Mouse (Mus musculus) neural tube, embryonic 11.5 days (tissue): ENCODE measurements around the gene Dst. TPM values are rescaled to one million over a fixed set of nuclear protein-coding genes. Genes with fewer than 3 reads are reported as not detected.

Experiments used
- ATAC-seq: fragments of 200-750 bp; cut with Nextera tagmentation; 2 replicates; pipeline ENCODE4 v1.8.0; 2017; ENCODE audit warnings: moderate number of reproducible peaks, mild to moderate bottlenecking, moderate TSS enrichment, moderate library complexity; ENCODE audit not compliant: insufficient read depth, low FRiP score, low TSS enrichment
- DNase-seq: peaks from one replicate; pipeline ENCODE4 v3.0.0-alpha.2; 2015; ENCODE audit warnings: low spot score
- H3K27ac ChIP-seq: fragments of 300-500 bp; sonication (generic); 2 replicates; pipeline ENCODE4 v1.5.1; 2014; ENCODE audit warnings: low read depth, mild to moderate bottlenecking, low read length
- H3K27me3 ChIP-seq: fragments of 300-500 bp; sonication (generic); 2 replicates; pipeline ENCODE4 v1.6.1; 2014; ENCODE audit warnings: mild to moderate bottlenecking, low read length, mixed read lengths; ENCODE audit not compliant: control insufficient read depth, insufficient read depth
- H3K36me3 ChIP-seq: fragments of 300-500 bp; sonication (generic); 2 replicates; pipeline ENCODE4 v1.6.1; 2014; ENCODE audit warnings: mild to moderate bottlenecking, low read length, moderate library complexity, mixed read lengths; ENCODE audit not compliant: control insufficient read depth, insufficient read depth
- H3K4me1 ChIP-seq: fragments of 300-500 bp; sonication (generic); 2 replicates; pipeline ENCODE4 v1.6.1; 2014; ENCODE audit warnings: low read length, mixed read lengths; ENCODE audit not compliant: control insufficient read depth, insufficient read depth
- H3K4me2 ChIP-seq: fragments of 300-500 bp; sonication (generic); 2 replicates; pipeline ENCODE4 v1.6.1; 2014; ENCODE audit warnings: low read depth, mild to moderate bottlenecking, moderate library complexity
- H3K4me3 ChIP-seq: fragments of 300-500 bp; sonication (generic); 2 replicates; pipeline ENCODE4 v1.5.1; 2014; ENCODE audit warnings: low read depth, low read length
- H3K9ac ChIP-seq: fragments of 300-500 bp; sonication (generic); 2 replicates; pipeline ENCODE4 v1.6.1; 2014; ENCODE audit warnings: mild to moderate bottlenecking, low read length
- H3K9me3 ChIP-seq: fragments of 300-500 bp; sonication (generic); 2 replicates; pipeline ENCODE4 v1.6.1; 2016; ENCODE audit warnings: low read length; ENCODE audit not compliant: control insufficient read depth
- WGBS: fragments of 180-500 bp; shearing (Covaris S2); extraction: QIAGEN DNeasy Blood & Tissue Kit; methylation state at CpG from one replicate; pipeline ENCODE4 v1.1.7; 2014; 5-methylcytosine and 5-hydroxymethylcytosine counted together
- polyA plus RNA-seq: library from polyadenylated mRNA; unstranded; fragments of >200 nt; fragmentation: Nextera tagmentation; extraction: Ambion mirVana; gene quantifications from 2 replicates; pipeline ENCODE4 v1.2.1, GENCODE M21; 2014

Dst gene
- polyA plus RNA-seq, 1 experiment from 2014 or later, result 46.2 TPM

DNA sequence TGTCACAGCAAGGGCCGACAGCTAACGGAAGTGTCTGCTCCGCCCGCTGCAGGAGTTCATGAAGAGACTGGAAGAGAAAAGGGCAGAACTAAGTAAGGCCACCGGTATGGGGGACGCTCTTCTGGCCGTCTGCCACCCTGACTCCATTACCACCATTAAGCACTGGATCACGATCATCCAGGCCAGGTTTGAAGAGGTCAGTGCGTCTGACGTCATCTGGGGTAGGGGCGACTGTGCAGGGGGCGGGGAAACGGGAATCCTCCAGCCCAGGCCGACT, 381.4 kb downstream of the Dst start:
- Histone ChIP-seq H3K36me3 (peaks cover 16% of the 10 kb centered on the region), H3K4me2 (no peak overlapping the region), H3K27me3 (no peaks in the 10 kb centered on the region), H3K4me1 (no peaks in the 10 kb centered on the region), H3K4me3 (no peak overlapping the region), H3K9ac (no peak overlapping the region), H3K9me3 (no peaks in the 10 kb centered on the region), H3K27ac (no peak overlapping the region)
- DNase-seq, result no peak
- 91% methylated on average over 14 of the region's 14 CpGs for WGBS
- ATAC-seq, result no peak

GRCm38 (mm10) chr1:34290321-34290720, 382.3 kb downstream of the Dst start:
- no peak overlapping the region for H3K9ac ChIP-seq
- no peaks in the 10 kb centered on the region for H3K4me1 ChIP-seq
- H3K27ac ChIP-seq, result no peak overlapping the region
- peaks cover 16% of the 10 kb centered on the region for H3K36me3 ChIP-seq
- no peaks in the 10 kb centered on the region for H3K9me3 ChIP-seq
- DNase-seq (no peak), ATAC-seq (no peak)
- H3K4me2 ChIP-seq, result no peak overlapping the region
- no peaks in the 10 kb centered on the region for H3K27me3 ChIP-seq
- WGBS, result 94% methylated on average over 12 of the region's 12 CpGs
- H3K4me3 ChIP-seq, result no peak overlapping the region

GRCm38 (mm10) chr1:34293198-34293597, 385.2 kb downstream of the Dst start:
- WGBS, result 89% methylated on average over 14 of the region's 14 CpGs
- no peaks in the 10 kb centered on the region for H3K9me3 ChIP-seq
- ATAC-seq (no peak), DNase-seq (no peak)
- no peak overlapping the region for H3K4me2 ChIP-seq
- no peak overlapping the region for H3K9ac ChIP-seq
- H3K4me1 ChIP-seq, result no peaks in the 10 kb centered on the region
- H3K4me3 ChIP-seq, result no peak overlapping the region
- H3K27ac ChIP-seq, result no peak overlapping the region
- no peaks in the 10 kb centered on the region for H3K27me3 ChIP-seq
- peaks cover 18% of the 10 kb centered on the region for H3K36me3 ChIP-seq

- Histone ChIP-seq H3K36me3 (peaks cover 8% of the 10 kb centered on the region; the same call in 1 of the 2 replicates), H3K9me3 (no peaks in the 10 kb centered on the region), H3K9ac (no peak overlapping the region), H3K27me3 (no peaks in the 10 kb centered on the region), H3K4me1 (no peaks in the 10 kb centered on the region), H3K4me3 (no peak overlapping the region), H3K4me2 (no peak overlapping the region), H3K27ac (no peak overlapping the region)
- ATAC-seq, result no peak
- no peak for DNase-seq
- WGBS, result 91% methylated on average over 9 of the region's 9 CpGs
These were observed 389.6 kb downstream of the Dst start for GRCm38 (mm10) chr1:34297636-34298035.

DNA sequence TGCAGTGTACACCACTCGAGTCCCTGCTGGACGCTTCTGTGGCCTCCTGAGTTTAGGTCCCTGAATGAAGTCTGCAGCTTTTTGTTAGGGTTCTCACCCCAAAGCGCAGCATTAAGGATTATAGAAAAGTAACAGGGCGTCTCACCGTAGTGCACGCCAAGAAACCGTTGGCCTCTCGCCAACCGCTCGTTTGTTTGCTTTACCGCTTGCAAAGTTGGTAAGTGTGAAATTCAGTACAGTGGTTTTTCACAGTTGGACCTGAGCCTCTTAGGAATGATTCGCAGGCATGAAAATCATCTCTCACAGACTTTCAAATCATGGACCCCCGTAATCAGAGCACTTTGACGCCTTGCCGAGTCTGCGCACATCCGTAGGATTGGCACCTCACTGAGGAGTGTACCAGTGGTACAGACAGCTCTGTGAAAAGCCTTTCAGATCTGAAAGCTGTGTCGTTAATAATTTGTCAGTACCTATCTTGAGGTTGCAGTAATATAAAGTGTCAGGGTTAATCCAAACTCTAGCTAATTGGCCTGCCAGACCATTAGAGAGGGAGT, 390.7 kb downstream of the Dst start:
- WGBS, result 88% methylated on average over 18 of the region's 18 CpGs
- DNase-seq (no peak), ATAC-seq (no peak)
- Histone ChIP-seq H3K4me3 (no peak overlapping the region), H3K9ac (no peak overlapping the region), H3K9me3 (no peaks in the 10 kb centered on the region), H3K27me3 (no peaks in the 10 kb centered on the region), H3K36me3 (peaks cover 7% of the 10 kb centered on the region; the same call in 1 of the 2 replicates), H3K4me1 (no peaks in the 10 kb centered on the region), H3K4me2 (no peak overlapping the region), H3K27ac (no peak overlapping the region)

DNA sequence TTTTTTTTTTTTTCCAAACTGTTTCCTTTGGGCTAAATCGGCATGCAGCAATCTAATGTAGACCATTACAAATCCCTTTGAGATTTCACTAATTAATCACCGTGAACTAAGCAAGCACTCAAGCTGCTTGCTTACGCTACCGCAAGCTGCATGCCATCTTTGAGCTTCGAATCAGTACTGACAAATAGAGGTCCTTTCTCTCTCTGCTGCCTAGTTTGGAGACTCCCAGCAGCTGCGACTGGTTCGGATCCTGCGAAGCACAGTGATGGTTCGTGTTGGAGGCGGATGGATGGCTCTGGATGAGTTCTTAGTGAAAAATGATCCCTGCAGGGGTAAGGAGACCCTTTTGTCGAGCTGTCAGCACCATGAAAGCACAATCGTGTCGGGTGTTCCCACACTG, 391.5 kb downstream of the Dst start:
- DNase-seq, result peak; percentile 50
- Histone ChIP-seq H3K4me3 (no peak overlapping the region), H3K36me3 (peaks cover 3% of the 10 kb centered on the region; the same call in 1 of the 2 replicates), H3K4me2 (no peak overlapping the region), H3K27me3 (no peaks in the 10 kb centered on the region), H3K4me1 (no peaks in the 10 kb centered on the region), H3K27ac (no peak overlapping the region), H3K9me3 (no peaks in the 10 kb centered on the region), H3K9ac (no peak overlapping the region)
- 63% methylated on average over 13 of the region's 13 CpGs for WGBS
- no peak for ATAC-seq

DNA sequence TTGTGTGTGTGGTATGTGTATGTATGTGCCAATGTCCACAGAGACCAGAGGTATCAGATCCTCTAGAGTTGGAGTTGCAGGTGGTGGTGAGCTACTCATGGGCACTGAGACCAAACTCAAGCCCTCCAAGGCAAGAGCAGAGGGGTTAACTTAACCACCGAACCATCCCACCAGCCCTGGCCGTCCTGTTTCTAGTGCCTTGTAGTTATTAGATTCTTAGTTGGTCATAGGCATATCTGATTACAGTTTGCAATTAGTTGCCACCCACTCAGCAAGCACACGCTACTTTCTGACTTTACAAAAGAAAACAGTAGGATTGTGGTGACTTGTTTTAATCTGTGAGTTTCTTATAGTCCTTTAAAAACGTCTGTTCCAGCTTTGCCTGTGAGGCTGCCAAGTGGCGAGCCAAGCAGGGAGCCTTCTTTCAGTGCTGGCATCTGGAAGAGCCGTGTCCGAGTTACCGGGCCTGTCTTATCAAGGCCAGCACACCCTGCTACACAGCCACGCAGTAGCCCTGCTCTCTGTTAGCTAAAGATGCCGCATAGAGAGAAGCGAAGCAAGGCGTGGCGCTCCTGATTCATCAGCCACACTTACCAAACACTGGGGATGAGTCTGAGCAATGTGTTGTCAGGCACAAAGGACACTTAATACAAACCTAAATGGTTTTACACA, 392.4 kb downstream of the Dst start:
- peaks cover 2% of the 10 kb centered on the region; the same call in 1 of the 2 replicates for H3K36me3 ChIP-seq
- H3K4me2 ChIP-seq, result no peak overlapping the region
- no peaks in the 10 kb centered on the region for H3K4me1 ChIP-seq
- H3K9me3 ChIP-seq, result no peaks in the 10 kb centered on the region
- H3K4me3 ChIP-seq, result no peak overlapping the region
- H3K27ac ChIP-seq, result no peak overlapping the region
- ATAC-seq, result no peak
- no peak for DNase-seq
- no peaks in the 10 kb centered on the region for H3K27me3 ChIP-seq
- 93% methylated on average over 13 of the region's 13 CpGs for WGBS
- no peak overlapping the region for H3K9ac ChIP-seq

DNA sequence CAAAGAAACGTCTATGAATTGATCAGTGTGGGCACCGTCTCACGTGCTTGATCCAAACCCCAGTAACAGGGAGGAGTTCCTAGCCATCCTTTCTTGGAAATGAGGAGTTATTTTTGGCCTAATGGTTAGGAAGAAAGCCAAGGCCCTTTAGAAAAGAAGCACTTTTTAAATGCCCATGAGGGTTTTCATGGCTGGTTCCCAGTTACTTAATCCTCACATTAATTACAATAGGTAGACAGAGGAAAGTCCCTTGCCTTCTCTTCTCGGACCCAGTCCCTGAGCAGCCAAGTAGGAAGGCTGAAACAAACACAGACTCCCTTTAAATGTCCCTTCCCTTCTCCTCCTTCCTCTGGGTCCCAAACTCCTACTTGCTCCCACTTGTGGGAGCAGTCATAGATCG, 396.2 kb downstream of the Dst start:
- no peak for DNase-seq
- no peaks in the 10 kb centered on the region for H3K4me1 ChIP-seq
- ATAC-seq, result no peak
- H3K36me3 ChIP-seq, result peaks cover 6% of the 10 kb centered on the region; the same call in 1 of the 2 replicates
- H3K27me3 ChIP-seq, result no peaks in the 10 kb centered on the region
- no peaks in the 10 kb centered on the region for H3K9me3 ChIP-seq
- 89% methylated on average over 5 of the region's 5 CpGs for WGBS
- no peak overlapping the region for H3K9ac ChIP-seq
- no peak overlapping the region for H3K4me2 ChIP-seq
- no peak overlapping the region for H3K27ac ChIP-seq
- H3K4me3 ChIP-seq, result no peak overlapping the region

GRCm38 (mm10) chr1:34306741-34307140, 398.7 kb downstream of the Dst start:
- no peaks in the 10 kb centered on the region for H3K27me3 ChIP-seq
- no peak for ATAC-seq
- H3K9ac ChIP-seq, result no peak overlapping the region
- H3K4me2 ChIP-seq, result no peak overlapping the region
- H3K27ac ChIP-seq, result no peak overlapping the region
- H3K9me3 ChIP-seq, result no peaks in the 10 kb centered on the region
- H3K4me1 ChIP-seq, result no peaks in the 10 kb centered on the region
- peaks cover 6% of the 10 kb centered on the region; the same call in 1 of the 2 replicates for H3K36me3 ChIP-seq
- no peak overlapping the region for H3K4me3 ChIP-seq
- no peak for DNase-seq
- 88% methylated on average over 2 of the region's 2 CpGs for WGBS
